Mouse (Mus musculus) gonadal fat pad, adult 2 months (tissue): Measurements from ENCODE around the gene Slc41a2. TPM values are rescaled to one million over a fixed set of nuclear protein-coding genes. Genes with fewer than 3 reads are reported as not detected.

Experiments
- DNase-seq: peaks from one replicate; pipeline ENCODE4 v3.0.0-alpha.2; 2012; ENCODE audit warnings: low read depth
- polyA plus RNA-seq: library from polyadenylated mRNA; depleted of rRNA; stranded (reverse); fragments of >200 nt; gene quantifications from 2 replicates; pipeline ENCODE4 v1.2.3, GENCODE M21; 2012; rRNA removed

Slc41a2 gene
- polyA plus RNA-seq, 1 experiment = 22.7 TPM

- DNase-seq = no peak
These were observed 151.5 kb downstream of the Slc41a2 start for GRCm38 (mm10) chr10:83186167-83186566.

- DNase-seq = no peak
These were observed 152.6 kb downstream of the Slc41a2 start for GRCm38 (mm10) chr10:83185121-83185520.

- DNase-seq = no peak
These were observed 153.1 kb downstream of the Slc41a2 start for GRCm38 (mm10) chr10:83184480-83185069.

GRCm38 (mm10) chr10:83183634-83184479 is 153.8 kb downstream of the Slc41a2 start:
- DNase-seq = no peak

GRCm38 (mm10) chr10:83182573-83182960 is 155.1 kb downstream of the Slc41a2 start:
- no peak for DNase-seq

- DNase-seq = no peak
These were observed 155.7 kb downstream of the Slc41a2 start for GRCm38 (mm10) chr10:83181831-83182572.

Other genes starting within 250 kb of the Slc41a2 start
- 0.36 and 0.38 TPM in 2 replicates for gene D10Wsu102e, start 22.3 kb upstream of the Slc41a2 start, polyA plus RNA-seq
- gene Aldh1l2, start 196.3 kb upstream of the Slc41a2 start, polyA plus RNA-seq = 0.99 and 1.1 TPM in 2 replicates
- gene Washc4, start 205.9 kb upstream of the Slc41a2 start, polyA plus RNA-seq = 2.6 and 4.8 TPM in 2 replicates